Mouse (Mus musculus) right cerebral cortex, adult 2 months (tissue): ENCODE data around the gene Ppp1cc.
"Not testable (repeated sequence)": the region's sequence is repeated elsewhere in the genome, so short reads cannot be mapped to it uniquely, and the experiment has no call there.

Experiments
- DNase-seq, 2 experiments: peaks; one replicate each; pipeline ENCODE4 v3.0.0; 2021 to 2022; ENCODE audit warnings: low spot score in 2 of 2

Ppp1cc gene

DNA sequence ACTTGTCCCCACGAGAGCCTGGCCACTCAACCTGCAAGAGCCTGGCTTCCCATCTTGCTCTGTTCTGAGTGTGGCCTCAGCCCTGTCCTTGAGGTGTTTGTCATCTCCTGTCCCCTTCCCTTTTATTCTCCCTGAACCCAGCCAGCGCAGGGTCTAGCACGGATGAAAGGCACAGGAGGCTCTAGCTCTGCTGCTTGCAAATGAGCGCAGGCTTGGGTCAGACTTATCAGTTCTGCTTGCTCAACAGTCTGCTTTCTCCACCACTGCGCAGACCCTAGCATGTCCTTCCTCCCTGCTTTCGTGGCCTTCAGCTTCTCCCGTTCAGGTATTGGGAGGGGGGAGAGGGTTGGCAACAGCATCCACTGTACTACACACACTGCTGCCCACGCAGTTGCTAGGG, 54.0 kb downstream of the Ppp1cc start:
- no peak for DNase-seq

DNA sequence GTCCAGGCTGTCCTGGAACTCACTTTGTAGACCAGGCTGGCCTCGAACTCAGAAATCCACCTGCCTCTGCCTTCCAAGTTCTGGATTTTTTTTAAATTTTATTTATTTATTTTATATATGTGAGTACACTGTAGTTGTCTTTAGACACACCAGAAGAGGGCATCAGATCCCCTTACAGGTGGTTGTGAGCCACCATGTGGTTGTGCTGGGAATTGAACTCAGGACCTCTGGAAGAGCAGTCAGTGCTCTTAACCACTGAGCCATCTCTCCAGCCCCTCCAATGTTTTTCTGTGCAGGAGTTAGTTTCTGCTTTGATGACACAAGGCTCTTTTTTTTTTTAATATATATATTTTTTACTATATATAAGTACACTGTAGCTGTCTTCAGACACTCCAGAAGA, 54.7 kb downstream of the Ppp1cc start:
- not testable (repeated sequence) for DNase-seq

DNA sequence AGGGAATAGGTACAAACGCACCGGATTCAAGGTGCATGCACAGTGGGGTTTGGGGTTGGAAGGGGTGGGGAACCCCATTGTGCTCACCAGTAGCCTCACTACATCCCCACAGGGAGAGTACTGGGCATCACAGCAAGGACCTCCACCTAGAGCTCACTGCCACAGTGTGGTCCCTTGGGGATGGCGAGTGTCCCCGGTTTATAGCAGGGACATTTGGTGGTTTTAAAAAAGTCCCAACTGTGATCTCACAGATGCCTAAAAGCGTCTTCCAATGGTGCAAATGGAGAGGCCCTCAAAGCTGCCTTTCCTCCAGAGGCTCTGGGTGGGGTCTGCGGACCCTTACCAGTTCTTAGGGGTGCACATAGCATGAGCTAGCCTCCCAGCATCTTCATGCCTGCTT, 55.8 kb downstream of the Ppp1cc start:
- no peak for DNase-seq

DNA sequence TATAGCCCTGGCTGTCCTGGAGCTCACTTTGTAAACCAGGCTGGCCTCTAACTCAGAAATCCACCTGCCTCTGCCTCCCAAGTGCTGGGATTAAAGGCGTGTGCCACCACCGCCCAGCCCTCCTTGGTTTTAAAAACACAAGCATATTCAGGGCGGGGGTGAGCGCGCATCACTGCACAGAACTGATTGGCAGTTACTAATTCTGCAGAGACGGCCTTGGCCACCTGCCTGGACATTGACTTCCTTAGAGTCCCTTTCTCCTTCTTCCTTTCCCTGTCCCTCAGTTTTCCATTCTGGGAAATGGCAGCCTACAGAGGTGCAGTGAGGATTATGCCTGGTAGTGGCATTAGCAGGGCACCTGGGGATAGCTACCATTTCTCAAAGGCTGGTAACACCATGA, 59.6 kb downstream of the Ppp1cc start:
- no peak for DNase-seq

DNA sequence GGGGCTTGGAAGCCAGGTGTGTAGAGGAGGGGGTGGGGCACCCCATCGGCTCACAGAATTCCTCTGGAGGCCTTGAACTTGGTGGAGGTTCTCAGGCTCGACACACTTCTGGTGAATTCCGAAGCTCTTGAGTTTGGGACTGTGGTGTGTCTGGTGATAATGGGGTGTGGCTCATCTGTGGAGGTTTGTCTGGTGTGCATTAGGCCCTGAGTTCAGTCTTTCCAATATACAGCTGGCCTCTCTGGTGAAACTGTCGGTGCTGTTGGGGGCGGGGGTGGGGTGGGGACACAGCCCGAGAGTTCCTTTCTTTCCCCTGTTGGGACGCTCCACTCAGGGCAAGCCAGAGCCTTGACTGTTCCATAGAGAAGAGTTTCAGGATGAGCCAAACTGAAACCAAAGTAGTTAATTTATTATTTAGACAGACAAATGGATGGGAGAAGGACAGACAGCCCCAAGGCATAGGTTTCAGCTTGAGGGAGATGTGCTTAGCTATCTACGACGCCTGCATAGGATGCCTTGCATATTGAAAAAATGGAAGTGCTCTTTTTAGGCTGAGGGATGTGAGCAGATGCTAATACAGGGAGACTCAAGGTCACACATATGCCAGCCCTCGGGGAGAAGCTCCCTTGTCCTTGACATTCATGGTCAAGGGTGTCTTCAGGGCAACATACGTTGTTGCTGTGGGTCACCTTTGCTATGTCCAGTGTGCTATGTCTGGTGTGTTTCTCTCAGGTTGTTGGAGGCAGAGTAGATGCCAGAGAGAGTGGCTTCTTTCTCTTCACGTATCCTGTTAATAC, 60.2 kb downstream of the Ppp1cc start:
- DNase-seq: no peak

DNA sequence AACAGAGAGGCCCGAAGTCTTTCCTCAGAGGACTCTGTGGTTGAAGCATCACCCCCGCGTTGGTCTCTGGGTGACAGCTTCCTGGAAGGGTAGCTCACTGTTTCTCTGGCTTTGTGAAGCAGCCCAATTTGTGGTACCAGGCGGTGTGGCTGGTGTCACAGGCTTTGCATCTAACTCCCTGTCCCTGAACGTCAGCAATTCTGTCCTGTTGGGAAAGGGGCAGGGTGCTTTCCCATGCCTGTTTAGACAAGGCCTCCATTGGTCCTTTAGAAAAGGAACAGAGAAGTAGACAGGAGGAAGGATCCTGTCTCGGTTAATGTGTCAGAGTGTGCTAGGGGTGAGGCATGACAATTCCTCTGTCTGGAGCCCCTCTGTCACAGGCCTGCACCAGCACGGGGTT, 60.9 kb downstream of the Ppp1cc start:
- no peak for DNase-seq

- no peak for DNase-seq
Observed at GRCm38 (mm10) chr5:122219655-122220629, 61.9 kb downstream of the Ppp1cc start.

- no peak for DNase-seq
Observed at GRCm38 (mm10) chr5:122221085-122221484, 63.0 kb downstream of the Ppp1cc start.

DNA sequence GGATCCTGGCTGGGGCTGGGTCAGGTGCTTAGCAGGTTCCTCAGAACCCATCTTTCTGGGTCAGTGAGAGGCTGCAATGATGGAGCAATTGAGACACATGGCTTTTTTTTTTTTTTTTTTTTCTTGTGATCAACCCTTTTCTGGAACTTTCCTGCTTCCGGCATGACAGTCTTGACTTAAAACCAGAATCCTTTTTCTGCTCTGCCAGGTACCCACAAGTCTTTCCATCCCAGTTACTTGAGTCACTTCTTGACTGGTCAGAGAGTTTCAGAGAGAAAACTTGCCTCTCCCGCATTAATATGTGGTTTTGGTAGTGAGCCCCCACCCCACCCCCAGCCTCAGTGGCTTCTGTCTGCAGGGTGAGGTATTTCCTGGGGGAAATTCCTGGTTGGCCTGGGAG, 66.2 kb downstream of the Ppp1cc start:
- DNase-seq: no peak
